Mouse (Mus musculus) CD4-positive, CD25-positive, alpha-beta regulatory T cell, adult 2 months (primary cell): ENCODE measurements around the gene R3hcc1l.

ENCODE experiments used
- DNase-seq: peaks from one replicate; pipeline ENCODE4 v3.0.0-alpha.2; 2012; ENCODE audit warnings: low read depth, low spot score

The R3hcc1l gene

GRCm38 (mm10) chr19:42540649-42541048, 22.1 kb downstream of the R3hcc1l start:
- no peak for DNase-seq

GRCm38 (mm10) chr19:42558701-42559100, 40.1 kb downstream of the R3hcc1l start:
- no peak for DNase-seq

- no peak for DNase-seq
Measured at GRCm38 (mm10) chr19:42561991-42562390, 43.4 kb downstream of the R3hcc1l start.

GRCm38 (mm10) chr19:42562981-42563380, 44.4 kb downstream of the R3hcc1l start:
- no peak for DNase-seq

- no peak for DNase-seq
Measured at GRCm38 (mm10) chr19:42563726-42564270, 45.2 kb downstream of the R3hcc1l start.

GRCm38 (mm10) chr19:42566283-42567019, 47.9 kb downstream of the R3hcc1l start:
- DNase-seq, result no peak

DNA sequence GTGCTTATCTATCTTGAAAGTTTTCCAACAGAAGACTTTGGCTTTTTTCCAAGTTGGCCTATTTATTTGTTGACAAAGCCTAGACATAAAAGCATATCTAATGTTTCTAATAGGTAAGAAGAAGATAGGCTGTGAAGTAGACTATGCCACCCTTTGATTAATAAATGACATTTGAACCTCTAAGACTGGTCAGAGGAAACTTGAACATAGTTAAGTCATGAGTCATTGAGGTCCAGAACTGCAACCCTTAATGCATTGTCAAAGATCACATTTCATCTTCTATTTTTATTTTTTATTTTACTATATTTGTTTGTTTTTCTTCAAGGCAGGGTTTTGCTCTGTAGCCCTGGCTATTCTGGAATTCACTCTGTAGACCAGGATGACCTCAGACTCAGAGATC, 48.5 kb downstream of the R3hcc1l start:
- DNase-seq, result no peak

- DNase-seq, result no peak
Measured at GRCm38 (mm10) chr19:42569076-42569475, 50.5 kb downstream of the R3hcc1l start.

DNA sequence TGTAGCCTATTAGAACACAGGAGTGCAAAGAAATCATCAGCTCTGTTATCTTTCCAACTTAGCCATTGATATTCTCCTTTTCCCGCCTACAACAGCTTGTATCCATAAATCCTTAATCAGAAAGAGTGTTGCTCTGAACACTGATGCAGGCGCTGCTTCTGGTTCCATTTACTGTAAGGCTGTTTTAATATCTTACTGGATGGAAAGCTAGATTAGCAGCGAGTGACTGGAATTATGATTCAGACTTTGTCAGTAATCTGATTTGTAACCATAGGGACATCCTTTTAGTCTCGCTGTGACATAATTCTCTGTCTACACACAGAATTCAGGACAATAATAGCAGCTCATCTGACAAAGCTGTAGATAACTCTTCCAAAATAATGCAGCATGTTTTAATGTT, 52.7 kb downstream of the R3hcc1l start:
- DNase-seq, result no peak

- no peak for DNase-seq
Measured at GRCm38 (mm10) chr19:42575317-42575716, 56.8 kb downstream of the R3hcc1l start.

GRCm38 (mm10) chr19:42576856-42577255, 58.3 kb downstream of the R3hcc1l start:
- DNase-seq, result no peak

- DNase-seq, result no peak
Measured at GRCm38 (mm10) chr19:42578631-42579030, 60.1 kb downstream of the R3hcc1l start.

GRCm38 (mm10) chr19:42580701-42581100, 62.1 kb downstream of the R3hcc1l start:
- DNase-seq, result no peak

- DNase-seq, result no peak
Measured at GRCm38 (mm10) chr19:42582811-42583370, 64.3 kb downstream of the R3hcc1l start.

- DNase-seq, result no peak
Measured at GRCm38 (mm10) chr19:42583677-42584076, 65.1 kb downstream of the R3hcc1l start.

DNA sequence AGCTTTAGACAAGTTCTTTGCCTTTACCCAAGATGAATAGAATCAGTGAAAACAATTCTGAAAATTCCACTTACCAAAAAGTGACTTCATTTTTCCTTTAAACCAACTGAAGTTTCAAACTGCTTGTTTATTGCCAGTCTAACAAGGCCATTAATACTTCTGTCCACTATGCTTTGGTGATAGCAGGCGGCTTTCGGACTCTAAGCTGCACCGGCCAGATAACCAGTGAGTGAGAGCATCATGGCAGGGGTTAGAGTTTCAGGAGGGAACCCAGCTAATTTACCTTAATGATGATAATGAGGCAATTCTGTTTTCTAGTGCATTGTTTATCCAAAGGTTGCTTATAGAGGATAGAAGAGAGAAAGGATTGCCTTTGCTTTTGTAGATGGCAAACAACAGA, 65.6 kb downstream of the R3hcc1l start:
- DNase-seq, result no peak

DNA sequence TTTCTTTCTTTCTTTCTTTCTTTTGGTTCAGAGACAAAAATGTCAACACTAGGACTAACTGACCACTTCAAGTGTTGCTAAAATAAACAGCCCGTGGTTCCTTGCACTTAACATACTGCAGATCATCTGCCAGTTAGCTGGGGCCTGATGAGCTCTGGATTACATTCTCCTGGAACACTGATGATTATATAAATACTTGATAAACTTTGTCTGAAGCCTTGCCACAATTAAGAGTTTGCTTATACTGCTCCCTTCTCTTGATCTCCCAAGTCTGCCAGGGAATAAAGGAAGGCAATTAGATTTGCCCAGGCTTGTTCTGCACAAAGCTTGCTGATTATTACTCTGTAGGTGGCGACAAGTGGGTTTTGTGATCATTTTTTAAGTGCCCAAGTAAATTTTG, 69.1 kb downstream of the R3hcc1l start:
- DNase-seq, result no peak

- no peak for DNase-seq
Measured at GRCm38 (mm10) chr19:42589246-42589645, 70.7 kb downstream of the R3hcc1l start.

GRCm38 (mm10) chr19:42591534-42591933, 73.0 kb downstream of the R3hcc1l start:
- no peak for DNase-seq

- no peak for DNase-seq
Measured at GRCm38 (mm10) chr19:42593456-42593855, 74.9 kb downstream of the R3hcc1l start.

DNA sequence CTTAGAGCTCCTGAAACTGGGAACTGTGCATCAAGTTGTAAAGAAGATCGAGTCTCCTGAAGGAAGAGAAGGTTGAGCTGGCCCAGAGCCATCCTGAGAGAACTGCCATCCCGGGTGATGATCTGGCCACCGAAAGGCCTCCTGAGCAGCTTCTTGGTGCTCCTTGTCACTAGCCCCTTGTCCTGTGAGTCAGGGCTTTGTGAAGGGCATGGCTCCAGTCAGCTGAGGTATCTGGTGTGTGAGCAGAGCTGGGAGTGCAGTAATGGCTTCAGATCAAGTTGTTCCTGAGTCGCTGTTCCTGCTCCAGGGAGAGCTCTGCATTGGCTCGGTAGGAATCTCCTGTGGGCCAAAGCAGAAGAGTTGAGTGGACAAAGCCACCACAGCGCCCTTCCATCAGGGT, 76.5 kb downstream of the R3hcc1l start:
- no peak for DNase-seq

DNA sequence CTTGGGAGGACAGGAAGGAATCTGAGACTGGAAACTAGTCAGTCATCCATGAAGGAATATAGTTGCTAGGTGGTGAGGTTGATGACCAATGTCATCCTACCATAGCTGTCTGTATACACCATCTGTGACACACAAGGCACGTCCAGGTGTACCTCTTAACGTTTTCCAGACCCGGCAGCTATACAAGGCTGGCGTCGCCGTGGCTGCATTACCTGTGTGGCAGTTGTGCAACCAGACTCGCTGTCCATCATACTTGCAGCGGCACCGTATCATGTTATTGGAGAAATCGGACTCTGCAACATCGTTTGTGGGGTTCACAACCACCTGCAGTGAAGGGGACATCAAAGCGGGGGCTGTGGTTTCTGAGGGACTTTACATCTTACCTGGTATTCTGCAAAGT, 78.7 kb downstream of the R3hcc1l start:
- DNase-seq, result no peak

GRCm38 (mm10) chr19:42597896-42598295, 79.3 kb downstream of the R3hcc1l start:
- no peak for DNase-seq
